Mouse (Mus musculus) stomach, postnatal 0 days (tissue): ENCODE results near the gene Cbx7.

ENCODE experiments used
- CTCF ChIP-seq: IDR thresholded peaks from 2 replicates; pipeline ENCODE4 v1.5.1; 2016; ENCODE audit warnings: antibody characterized with exemption, low read depth, mild to moderate bottlenecking, moderate library complexity
- EP300 ChIP-seq: optimal IDR thresholded peaks from 2 replicates; pipeline ENCODE3; 2016; ENCODE audit warnings: antibody characterized with exemption

DNA sequence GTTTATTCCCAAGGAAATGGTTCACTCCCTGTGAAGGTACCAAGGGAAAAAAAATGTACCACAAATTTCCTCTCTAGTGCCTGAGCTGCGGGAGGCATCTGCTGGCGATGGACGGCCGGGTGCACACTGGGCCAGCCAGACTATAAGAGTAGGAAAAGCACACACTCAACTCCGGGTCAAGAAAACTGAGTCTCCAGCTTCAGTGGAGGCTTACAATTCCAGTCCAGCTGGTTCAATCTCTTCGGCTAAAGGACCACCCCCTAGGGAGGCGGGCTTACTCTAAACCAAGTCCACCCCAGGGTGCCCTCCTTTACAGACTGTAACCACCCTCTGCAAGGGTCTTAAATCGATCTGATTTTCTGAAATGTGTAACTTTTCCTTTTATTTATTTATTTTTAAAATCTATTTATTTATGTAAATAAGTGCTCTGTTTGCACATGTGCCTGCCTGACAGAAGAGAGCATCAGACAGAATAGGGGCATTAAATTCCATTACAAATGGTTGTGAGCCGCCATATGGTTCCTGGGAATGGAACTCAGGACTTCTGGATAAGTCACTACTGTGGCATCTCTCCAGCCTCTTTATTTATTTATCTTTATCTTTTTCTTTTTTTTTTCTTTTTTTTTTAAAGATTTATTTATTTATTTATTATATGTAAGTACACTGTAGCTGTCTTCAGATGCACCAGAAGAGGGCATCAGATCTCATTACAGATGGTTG lies 35.1 kb downstream of the Cbx7 start:
- TF ChIP-seq EP300: no peak
- TF ChIP-seq CTCF: no peak
